Mouse (Mus musculus) embryonic fibroblast, embryonic 13.5 days (primary cell): ENCODE measurements at regions not wholly inside any gene's neighbourhood (a gene's known extent, or its start where the extent isn't known, plus 50 kb on each side); places are given as distances from the start of the nearest gene placed in this dataset.
"Not testable (repeated sequence)": the region's sequence is repeated elsewhere in the genome, so short reads cannot be mapped to it uniquely, and the experiment has no call there.

ENCODE experiments used
- CTCF ChIP-seq: IDR thresholded peaks from 2 replicates; pipeline ENCODE4 v1.5.1; 2011; ENCODE audit warnings: mild to moderate bottlenecking, control low read depth, low read length, moderate library complexity, borderline replicate concordance; ENCODE audit not compliant: insufficient read depth
- POLR2A ChIP-seq: IDR thresholded peaks from 2 replicates; pipeline ENCODE4 v1.6.1; 2011; ENCODE audit warnings: low read depth, mild to moderate bottlenecking, control low read depth, low read length, moderate library complexity

DNA sequence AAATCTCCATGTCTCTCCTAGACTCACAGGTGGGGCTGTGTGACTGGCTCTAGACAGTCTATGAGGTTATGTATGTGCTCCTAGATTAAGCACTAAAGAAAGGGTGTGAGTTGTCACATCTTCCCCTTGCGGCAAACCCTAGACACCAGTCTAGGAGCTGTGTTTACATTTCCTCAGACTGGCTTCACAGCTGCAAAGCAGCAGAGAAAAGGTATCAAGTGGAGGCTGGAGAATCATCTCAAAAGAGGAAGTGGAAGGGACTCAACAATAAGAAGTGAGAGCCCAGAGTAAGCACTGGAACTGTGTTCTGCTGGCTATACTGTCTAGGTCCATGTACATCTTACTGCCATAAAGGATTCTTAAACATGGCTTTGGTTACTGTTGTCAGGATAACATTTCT lies 68.1 kb upstream of the Cdk6 start:
- TF ChIP-seq POLR2A, CTCF: not testable (repeated sequence)
